ENCODE assay signal across 9 mouse cellular contexts in the genomic region with DNA sequence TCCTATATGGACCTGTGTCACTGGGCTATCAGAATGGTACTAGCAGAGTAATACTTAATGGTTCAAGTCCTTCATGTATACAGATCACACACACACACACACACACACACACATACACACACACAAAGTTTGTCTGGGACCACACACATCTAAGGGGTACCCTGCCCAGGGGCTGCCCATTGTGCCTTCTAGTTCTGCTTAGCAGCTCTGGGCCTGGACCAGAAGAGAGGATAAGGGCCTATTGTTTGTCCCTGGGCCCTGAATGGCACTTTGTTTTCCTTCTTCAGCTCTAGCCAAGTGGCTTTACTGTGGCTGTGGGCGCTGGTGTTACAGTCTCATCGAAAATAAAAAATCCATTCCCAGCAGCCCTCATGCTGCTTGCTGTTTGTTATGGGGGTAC. TPM values are rescaled to one million over a fixed set of nuclear protein-coding genes. Genes with fewer than 3 reads are reported as not detected.
DNase-seq lines count a peak whose midpoint lies in the region; ATAC-seq and TF ChIP-seq lines count a peak whose summit lies in the region.
"Had no signal": no experiment of that assay in that cellular context is flagged by ENCODE, and none has a peak within 500 bp of the region (broad histone marks: within the 10 kb centered on the region; RNA-seq: fewer than 3 reads in every experiment).

No protein-coding gene starts in this region.

- no peak for TF ChIP-seq CTCF in lung, embryonic 14.5 days (IDR thresholded peaks at IDR 0.05; ENCODE audit: low read depth)
- TF ChIP-seq CTCF in olfactory bulb, adult 2 months (IDR thresholded peaks at IDR 0.05; ENCODE audit: insufficient read depth, low read depth, low read length) = no peak

- H3K27me3 ChIP-seq in lung, embryonic 14.5 days (ENCODE audit: insufficient read depth, low read length) = no peaks in the 10 kb centered on the region
- no peaks in the 10 kb centered on the region for H3K27me3 ChIP-seq in limb, embryonic 11.5 days (ENCODE audit: control insufficient read depth, insufficient read depth, low read length)
- H3K27me3 ChIP-seq: lung, embryonic 15.5 days had no signal

- H3K27ac ChIP-seq in lung, embryonic 14.5 days (ENCODE audit: low read depth) = peak overlapping the region; percentile 56; the same call in 1 of the 2 replicates
- 0 out of 2 replicates have a peak overlapping the region, but pooled peaks have one; percentile 2 for H3K27ac ChIP-seq in limb, embryonic 11.5 days (replicated peaks; ENCODE audit: low read depth, low read length)
- H3K27ac ChIP-seq in olfactory bulb, adult 2 months (ENCODE audit: insufficient read depth, low read depth, low read length) = peak overlapping the region; percentile 62; the same call in 1 of the 2 replicates
- H3K27ac ChIP-seq: lung, embryonic 15.5 days had no signal

- H3K4me3 ChIP-seq in lung, embryonic 14.5 days (ENCODE audit: low read depth, low read length) = no peak overlapping the region
- H3K4me3 ChIP-seq in limb, embryonic 11.5 days (ENCODE audit: low read depth, low read length) = no peak overlapping the region
- H3K4me3 ChIP-seq in olfactory bulb, adult 2 months (ENCODE audit: insufficient read depth, low read depth, low read length) = no peak overlapping the region
- H3K4me3 ChIP-seq: lung, embryonic 15.5 days had no signal

- H3K9me3 ChIP-seq in lung, embryonic 14.5 days (ENCODE audit: low read depth, low read length) = no peaks in the 10 kb centered on the region
- no peaks in the 10 kb centered on the region for H3K9me3 ChIP-seq in limb, embryonic 11.5 days (ENCODE audit: control insufficient read depth, low read length)
- H3K9me3 ChIP-seq: lung, embryonic 15.5 days had no signal

- DNase-seq in lung, embryonic 14.5 days = no peak
- no peak for DNase-seq in lung, postnatal 10 days
- DNase-seq in forelimb bud, embryonic 11.5 days (ENCODE audit: low read depth, low spot score) = peak; percentile 10
- DNase-seq in limb, embryonic 11.5 days (ENCODE audit: low spot score) = no peak
- no peak for DNase-seq in testis, postnatal 10 days (ENCODE audit: low spot score)
- no peak for DNase-seq in thymus, postnatal 10 days (ENCODE audit: low spot score in 2 of 2)
- DNase-seq: thymus, postnatal 14 days had no signal

- WGBS in lung, embryonic 14.5 days = 54% methylated on average over 2 of the region's 2 CpGs
- WGBS in limb, embryonic 11.5 days = 75% methylated on average over 2 of the region's 2 CpGs
- WGBS in olfactory bulb, adult 2 months = 39% methylated on average over 2 of the region's 2 CpGs

- TF ChIP-seq POLR2A in olfactory bulb, adult 2 months (IDR thresholded peaks at IDR 0.05; ENCODE audit: insufficient read depth, low read depth, low read length) = no peak

- no peak overlapping the region for H3K9ac ChIP-seq in lung, embryonic 14.5 days
- no peak overlapping the region for H3K9ac ChIP-seq in limb, embryonic 11.5 days (ENCODE audit: low read length)
- H3K9ac ChIP-seq: lung, embryonic 15.5 days had no signal

- no peak for ATAC-seq in lung, embryonic 14.5 days (ENCODE audit: insufficient read depth)
- ATAC-seq in limb, embryonic 11.5 days (ENCODE audit: insufficient number of reproducible peaks, low FRiP score, low TSS enrichment, low read depth) = no peak

- no peak overlapping the region for H3K4me2 ChIP-seq in lung, embryonic 14.5 days
- H3K4me2 ChIP-seq in limb, embryonic 11.5 days (ENCODE audit: low read depth, severe bottlenecking) = no peak overlapping the region
- H3K4me2 ChIP-seq: lung, embryonic 15.5 days had no signal

- no peaks in the 10 kb centered on the region for H3K4me1 ChIP-seq in lung, embryonic 14.5 days (ENCODE audit: insufficient read depth)
- H3K4me1 ChIP-seq in limb, embryonic 11.5 days (ENCODE audit: control insufficient read depth, insufficient read depth, low read length) = no peaks in the 10 kb centered on the region
- H3K4me1 ChIP-seq in olfactory bulb, adult 2 months (ENCODE audit: control insufficient read depth, insufficient read depth, low read length) = peaks cover 12% of the 10 kb centered on the region

- no peaks in the 10 kb centered on the region for H3K36me3 ChIP-seq in lung, embryonic 14.5 days (ENCODE audit: insufficient read depth)
- no peaks in the 10 kb centered on the region for H3K36me3 ChIP-seq in limb, embryonic 11.5 days (ENCODE audit: control insufficient read depth, insufficient read depth, low read length)
- H3K36me3 ChIP-seq: lung, embryonic 15.5 days had no signal

RNA-seq across cellular contexts. Expression of gene Pcx, which starts 49.3 kb away (rescaled TPM):
- 12.7 and 14.0 TPM in 2 replicates for polyA plus RNA-seq in lung, embryonic 14.5 days (2014; fragmentation: Nextera tagmentation; extraction: Ambion mirVana)
- 12.4 and 14.0 TPM in 2 replicates for polyA plus RNA-seq in limb, embryonic 11.5 days (2014; fragmentation: Nextera tagmentation; extraction: Ambion mirVana)
- not detected in 2 replicates for polyA plus RNA-seq in olfactory bulb, adult 2 months (2012; ENCODE audit: insufficient read depth, insufficient read length, low replicate concordance, missing spikeins)

RNA-seq across cellular contexts. Expression of gene Lrfn4, which starts 55.9 kb away (rescaled TPM):
- polyA plus RNA-seq in lung, embryonic 14.5 days (2014; fragmentation: Nextera tagmentation; extraction: Ambion mirVana) = 10.0 and 10.1 TPM in 2 replicates
- polyA plus RNA-seq in limb, embryonic 11.5 days (2014; fragmentation: Nextera tagmentation; extraction: Ambion mirVana) = 8.9 and 9.1 TPM in 2 replicates
- not detected in 2 replicates for polyA plus RNA-seq in olfactory bulb, adult 2 months (2012; ENCODE audit: insufficient read depth, insufficient read length, low replicate concordance, missing spikeins)

Comparison
In these comparisons a context has a peak if more than half of its experiments do, and no peak if none do; other contexts are left out.
1. H3K27ac ChIP-seq: peak in every context shown above with its lines; median percentile 62 in olfactory bulb, adult 2 months; 56 in lung, embryonic 14.5 days; 2 in limb, embryonic 11.5 days.
2. RNA of gene Pcx, which starts 49.3 kb away (polyA plus RNA-seq): 12.7 to 14.0 TPM in lung, embryonic 14.5 days and 12.4 to 14.0 TPM in limb, embryonic 11.5 days; not detected in olfactory bulb, adult 2 months; every median in the first group is over 10 times any median in the second.